Mouse (Mus musculus) hindbrain, embryonic 15.5 days (tissue): Measurements from ENCODE around the gene Aatk. TPM values are rescaled to one million over a fixed set of nuclear protein-coding genes. Genes with fewer than 3 reads are reported as not detected.

Experiments
- ATAC-seq: fragments of 200-750 bp; cut with Nextera tagmentation; 2 replicates; pipeline ENCODE4 v1.8.0; 2017; ENCODE audit warnings: low read depth, moderate number of reproducible peaks, moderate TSS enrichment; ENCODE audit not compliant: low FRiP score
- H3K27ac ChIP-seq: fragments of 300-500 bp; sonication (generic); replicated peaks from 2 replicates; pipeline ENCODE4 v1.5.1; 2015; ENCODE audit warnings: mild to moderate bottlenecking, inconsistent platforms
- H3K27me3 ChIP-seq: fragments of 300-500 bp; sonication (generic); 2 replicates; pipeline ENCODE4 v1.6.1; 2015; ENCODE audit warnings: control low read depth, inconsistent platforms
- H3K36me3 ChIP-seq: fragments of 300-500 bp; sonication (generic); 2 replicates; pipeline ENCODE4 v1.6.1; 2015; ENCODE audit warnings: control low read depth, inconsistent platforms
- H3K4me1 ChIP-seq: fragments of 300-500 bp; sonication (generic); replicated peaks from 2 replicates; pipeline ENCODE4 v1.6.1; 2015; ENCODE audit warnings: control low read depth, inconsistent platforms
- H3K4me2 ChIP-seq: fragments of 300-500 bp; sonication (generic); 2 replicates; pipeline ENCODE4 v1.6.1; 2015; ENCODE audit warnings: moderate library complexity, mild to moderate bottlenecking, inconsistent platforms
- H3K4me3 ChIP-seq: fragments of 300-500 bp; sonication (generic); 2 replicates; pipeline ENCODE4 v1.5.1; 2015; ENCODE audit warnings: mild to moderate bottlenecking, inconsistent platforms
- H3K9ac ChIP-seq: fragments of 300-500 bp; sonication (generic); 2 replicates; pipeline ENCODE4 v1.6.1; 2015; ENCODE audit warnings: inconsistent platforms
- H3K9me3 ChIP-seq: fragments of 300-500 bp; sonication (generic); 2 replicates; pipeline ENCODE4 v1.6.1; 2016; ENCODE audit warnings: control low read depth, inconsistent platforms
- WGBS: fragments of 180-500 bp; shearing (Covaris S2); methylation state at CpG from one replicate; pipeline ENCODE4 v1.1.7; 2015; 5-methylcytosine and 5-hydroxymethylcytosine counted together
- polyA plus RNA-seq: library from polyadenylated mRNA; unstranded; fragments of >200 nt; fragmentation: Nextera tagmentation; extraction: Ambion mirVana; gene quantifications from 2 replicates; pipeline ENCODE4 v1.2.1, GENCODE M21; 2015

The Aatk gene
- polyA plus RNA-seq, 1 experiment from 2014 or later: 47.5 TPM

DNA sequence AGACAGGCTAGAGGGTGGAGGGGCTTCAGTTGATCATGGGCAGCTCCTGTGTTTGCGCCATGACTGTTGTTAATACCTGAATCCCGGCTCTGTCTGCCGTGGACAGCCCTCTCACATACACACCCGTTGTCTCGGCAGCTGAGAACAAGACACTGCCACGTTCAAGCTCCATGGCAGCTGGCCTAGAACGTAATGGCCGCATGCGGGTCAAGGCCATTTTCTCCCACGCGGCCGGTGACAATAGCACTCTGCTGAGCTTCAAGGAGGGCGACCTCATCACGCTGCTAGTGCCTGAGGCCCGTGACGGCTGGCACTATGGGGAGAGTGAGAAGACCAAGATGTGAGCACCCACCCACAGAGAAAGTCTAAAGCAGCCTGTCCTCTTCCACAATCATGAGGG is 49.6 kb downstream of the Aatk start:
- no peaks in the 10 kb centered on the region for H3K4me1 ChIP-seq
- H3K4me2 ChIP-seq: no peak overlapping the region
- H3K36me3 ChIP-seq: no peaks in the 10 kb centered on the region
- no peaks in the 10 kb centered on the region for H3K27me3 ChIP-seq
- no peaks in the 10 kb centered on the region for H3K9me3 ChIP-seq
- no peak overlapping the region for H3K9ac ChIP-seq
- no peak overlapping the region for H3K27ac ChIP-seq
- ATAC-seq: no peak
- WGBS: 73% methylated on average over 16 of the region's 16 CpGs
- no peak overlapping the region for H3K4me3 ChIP-seq

DNA sequence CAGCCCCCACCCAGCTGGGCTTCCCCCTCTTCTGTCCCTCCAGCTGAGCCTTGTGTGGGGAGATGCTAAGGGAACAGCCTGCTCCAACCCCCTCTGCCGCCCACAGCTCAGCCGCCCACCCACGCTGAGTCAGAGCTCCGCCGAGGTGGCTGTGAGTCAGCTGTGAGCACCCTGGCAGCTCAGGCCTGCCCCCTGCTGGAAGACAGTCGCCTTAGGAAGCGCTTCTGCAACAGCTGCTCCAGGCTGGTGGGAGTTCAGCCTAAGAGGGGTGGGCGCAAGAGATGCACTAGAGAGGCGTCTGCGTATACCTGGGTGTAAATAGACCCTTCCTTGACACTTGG is 55.7 kb downstream of the Aatk start:
- no peak overlapping the region for H3K27ac ChIP-seq

DNA sequence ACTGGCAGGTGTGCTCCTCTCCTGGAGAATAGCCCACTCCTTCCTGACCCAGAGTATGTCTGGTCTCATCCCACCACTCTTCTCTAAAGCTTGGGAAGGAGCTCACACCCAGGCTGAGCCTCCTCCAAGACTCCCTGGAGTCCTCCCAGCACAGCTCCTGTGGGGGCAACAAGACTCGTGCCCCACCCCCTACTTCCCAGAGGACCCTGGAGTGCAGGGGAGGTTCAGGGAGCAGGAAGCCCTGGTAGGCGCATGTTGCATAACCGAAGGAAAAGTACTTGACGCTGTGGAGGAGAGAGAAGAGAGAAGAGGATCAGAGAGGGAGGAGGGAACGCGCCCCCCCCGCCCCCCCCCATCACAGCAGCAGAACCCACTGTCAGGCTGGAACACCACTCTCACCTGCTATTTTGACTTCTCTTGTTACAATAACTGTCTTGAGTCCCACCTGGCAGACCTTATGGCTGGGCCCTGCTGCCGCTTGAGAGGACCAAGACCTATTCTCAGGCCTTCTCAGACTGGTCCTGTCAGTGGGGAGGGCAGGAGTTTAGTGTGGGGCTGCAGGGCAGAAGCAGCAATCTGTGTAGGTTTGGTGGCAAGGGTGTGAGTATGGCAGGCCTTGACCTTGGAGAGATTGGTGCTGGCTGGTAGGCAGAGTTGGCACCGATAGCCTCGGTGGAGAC is 56.2 kb downstream of the Aatk start:
- no peak overlapping the region for H3K9ac ChIP-seq
- no peak overlapping the region for H3K4me3 ChIP-seq
- peak overlapping the region; percentile 22; the same call in 1 of the 2 replicates for H3K4me2 ChIP-seq
- H3K27me3 ChIP-seq: no peaks in the 10 kb centered on the region
- ATAC-seq: peak; percentile 33; the same call in 1 of the 2 replicates
- H3K9me3 ChIP-seq: no peaks in the 10 kb centered on the region
- WGBS: 48% methylated on average over 10 of the region's 10 CpGs
- peaks cover 32% of the 10 kb centered on the region for H3K4me1 ChIP-seq
- H3K36me3 ChIP-seq: no peaks in the 10 kb centered on the region
- no peak overlapping the region for H3K27ac ChIP-seq

More for the DNA sequence above, 55.7 kb downstream of the Aatk start:
- 11% methylated on average over 10 of the region's 10 CpGs for WGBS
- Histone ChIP-seq H3K4me2 (peak overlapping the region; percentile 22; the same call in 1 of the 2 replicates), H3K36me3 (no peaks in the 10 kb centered on the region), H3K9ac (no peak overlapping the region), H3K4me3 (no peak overlapping the region), H3K4me1 (peaks cover 32% of the 10 kb centered on the region), H3K27me3 (no peaks in the 10 kb centered on the region), H3K9me3 (no peaks in the 10 kb centered on the region)
- ATAC-seq: peak; percentile 76

DNA sequence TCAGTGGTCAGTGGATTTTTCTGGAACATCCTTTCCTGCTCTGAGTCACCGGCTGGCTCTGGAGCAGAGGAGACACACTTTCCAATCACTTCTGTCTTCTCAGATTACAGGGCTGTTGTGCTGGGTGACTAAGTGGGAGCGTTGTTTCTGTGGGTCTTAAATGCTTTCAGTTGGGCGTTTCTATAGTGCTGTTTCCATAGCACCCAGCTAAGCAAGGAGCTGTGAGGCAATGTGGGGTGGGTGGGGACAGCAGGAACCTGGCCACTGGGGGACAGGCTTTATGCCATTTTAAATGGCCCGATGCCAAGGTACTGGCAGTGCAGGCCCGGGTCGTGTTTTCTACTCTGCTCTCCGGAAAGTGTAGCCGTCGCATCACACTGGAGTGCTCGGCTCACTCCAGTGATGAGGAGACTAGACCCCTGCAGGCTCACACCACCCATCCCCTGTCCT is 57.8 kb downstream of the Aatk start:
- H3K9me3 ChIP-seq: no peaks in the 10 kb centered on the region
- ATAC-seq: 0 out of 2 replicates have a peak, but pooled peaks have one; percentile 37
- H3K27ac ChIP-seq: peak overlapping the region; percentile 58
- no peak overlapping the region for H3K9ac ChIP-seq
- H3K4me2 ChIP-seq: no peak overlapping the region
- no peaks in the 10 kb centered on the region for H3K27me3 ChIP-seq
- H3K4me3 ChIP-seq: no peak overlapping the region
- H3K4me1 ChIP-seq: peaks cover 32% of the 10 kb centered on the region
- 13% methylated on average over 10 of the region's 10 CpGs for WGBS
- H3K36me3 ChIP-seq: no peaks in the 10 kb centered on the region

- Histone ChIP-seq H3K4me2 (no peak overlapping the region), H3K4me1 (peaks cover 37% of the 10 kb centered on the region), H3K9ac (no peak overlapping the region), H3K27ac (peak overlapping the region; percentile 58), H3K27me3 (no peaks in the 10 kb centered on the region), H3K9me3 (no peaks in the 10 kb centered on the region), H3K4me3 (no peak overlapping the region), H3K36me3 (no peaks in the 10 kb centered on the region)
- WGBS: 86% methylated on average over 7 of the region's 7 CpGs
- no peak for ATAC-seq
Observed at GRCm38 (mm10) chr11:119988391-119988790, 58.6 kb downstream of the Aatk start.

- H3K9me3 ChIP-seq: no peaks in the 10 kb centered on the region
- no peaks in the 10 kb centered on the region for H3K27me3 ChIP-seq
- H3K9ac ChIP-seq: no peak overlapping the region
- WGBS: 84% methylated on average over 7 of the region's 7 CpGs
- H3K36me3 ChIP-seq: no peaks in the 10 kb centered on the region
- H3K27ac ChIP-seq: no peak overlapping the region
- peaks cover 38% of the 10 kb centered on the region for H3K4me1 ChIP-seq
- H3K4me3 ChIP-seq: no peak overlapping the region
- H3K4me2 ChIP-seq: no peak overlapping the region
- no peak for ATAC-seq
Observed at GRCm38 (mm10) chr11:119987876-119988275, 59.1 kb downstream of the Aatk start.

DNA sequence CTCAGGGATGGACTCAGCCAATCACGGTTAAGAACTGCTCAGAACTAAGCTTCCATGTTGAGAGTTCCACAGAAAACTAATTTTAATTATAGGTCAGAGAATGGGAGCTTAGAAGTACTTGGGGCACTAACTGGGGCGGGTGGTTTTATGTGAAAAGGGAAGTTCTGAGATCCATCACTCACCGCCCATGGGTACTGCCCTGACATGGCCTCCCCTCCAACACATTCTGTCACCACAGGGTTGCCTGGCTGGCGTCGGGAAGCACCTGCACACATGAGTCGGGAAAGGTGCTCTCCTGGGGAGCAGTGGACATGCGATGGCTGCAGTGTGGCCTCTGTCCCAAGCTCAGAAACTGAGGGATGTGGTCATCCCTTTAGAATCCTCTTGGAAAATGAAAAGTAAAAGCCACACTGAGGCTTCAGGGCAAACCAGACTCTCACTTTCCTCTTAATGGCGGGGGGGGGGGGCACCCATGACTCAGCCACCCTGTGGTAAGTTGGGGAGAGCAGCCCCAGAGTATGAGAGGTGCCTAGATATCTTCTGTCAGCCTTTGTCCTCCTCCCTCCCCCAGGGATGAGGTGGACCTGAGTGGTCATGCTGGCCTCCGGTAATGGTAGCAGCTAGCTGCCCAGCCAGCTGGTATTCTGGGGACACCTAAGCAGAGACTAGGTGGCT is 60.1 kb downstream of the Aatk start:
- no peak overlapping the region for H3K4me2 ChIP-seq
- 87% methylated on average over 9 of the region's 9 CpGs for WGBS
- H3K9ac ChIP-seq: no peak overlapping the region
- H3K36me3 ChIP-seq: no peaks in the 10 kb centered on the region
- no peaks in the 10 kb centered on the region for H3K27me3 ChIP-seq
- H3K9me3 ChIP-seq: no peaks in the 10 kb centered on the region
- H3K4me1 ChIP-seq: peaks cover 38% of the 10 kb centered on the region
- no peak for ATAC-seq
- no peak overlapping the region for H3K4me3 ChIP-seq
- no peak overlapping the region for H3K27ac ChIP-seq

DNA sequence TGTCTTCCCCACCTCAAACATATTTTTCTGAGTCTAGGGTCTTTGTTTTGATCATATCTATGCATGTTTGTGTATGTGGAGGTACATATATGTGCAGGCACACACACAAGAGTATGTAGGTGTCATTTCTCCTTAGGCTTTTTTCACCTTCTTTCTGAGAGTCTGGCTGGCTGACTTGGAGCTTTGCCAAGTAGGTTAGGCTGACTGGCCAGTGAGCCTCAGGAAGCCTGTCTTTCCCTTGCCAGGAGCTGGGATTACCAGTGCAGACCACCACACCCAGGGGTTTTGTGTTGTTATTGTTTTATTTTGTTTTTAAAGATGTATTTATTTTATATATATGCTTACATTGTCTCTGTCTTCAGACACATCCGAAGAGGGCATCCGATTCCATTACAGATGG is 63.8 kb downstream of the Aatk start:
- ATAC-seq: no peak
- WGBS: 77% methylated on average over 2 of the region's 2 CpGs

DNA sequence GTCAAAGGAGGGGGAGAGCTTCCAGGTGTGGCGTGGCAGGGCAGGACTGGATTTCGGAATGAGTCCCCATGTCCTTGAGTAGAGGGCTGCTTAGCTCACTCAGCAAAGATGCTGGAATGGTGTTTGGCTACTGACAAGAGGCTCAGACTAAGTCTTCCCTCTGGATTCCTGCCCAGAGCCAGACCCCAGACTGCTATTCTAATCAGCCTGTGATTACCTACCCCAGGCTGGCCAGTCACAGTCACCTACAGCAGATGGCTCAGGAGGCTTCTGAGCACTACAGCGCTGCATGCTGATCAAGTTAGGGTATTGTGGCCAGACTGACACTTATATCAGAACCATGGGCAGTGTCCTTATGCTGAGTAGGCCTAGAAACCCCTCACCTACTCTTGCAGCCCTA is 64.7 kb downstream of the Aatk start:
- H3K36me3 ChIP-seq: no peaks in the 10 kb centered on the region
- H3K9ac ChIP-seq: no peak overlapping the region
- peaks cover 13% of the 10 kb centered on the region; the same call in 1 of the 2 replicates for H3K4me1 ChIP-seq
- no peaks in the 10 kb centered on the region for H3K27me3 ChIP-seq
- no peak overlapping the region for H3K4me3 ChIP-seq
- no peaks in the 10 kb centered on the region for H3K9me3 ChIP-seq
- no peak for ATAC-seq
- no peak overlapping the region for H3K27ac ChIP-seq
- WGBS: 86% methylated on average over 3 of the region's 3 CpGs
- H3K4me2 ChIP-seq: no peak overlapping the region

More for the DNA sequence above, 63.8 kb downstream of the Aatk start:
- Histone ChIP-seq H3K27me3 (no peaks in the 10 kb centered on the region), H3K4me2 (no peak overlapping the region), H3K4me1 (peaks cover 17% of the 10 kb centered on the region), H3K9ac (no peak overlapping the region), H3K27ac (no peak overlapping the region), H3K36me3 (no peaks in the 10 kb centered on the region), H3K9me3 (no peaks in the 10 kb centered on the region), H3K4me3 (no peak overlapping the region)

GRCm38 (mm10) chr11:119981769-119982168 is 65.2 kb downstream of the Aatk start:
- Histone ChIP-seq H3K4me1 (peaks cover 13% of the 10 kb centered on the region; the same call in 1 of the 2 replicates), H3K4me3 (no peak overlapping the region), H3K36me3 (no peaks in the 10 kb centered on the region), H3K27ac (no peak overlapping the region), H3K9me3 (no peaks in the 10 kb centered on the region), H3K27me3 (no peaks in the 10 kb centered on the region), H3K4me2 (no peak overlapping the region), H3K9ac (no peak overlapping the region)
- 69% methylated on average over 3 of the region's 3 CpGs for WGBS
- no peak for ATAC-seq

DNA sequence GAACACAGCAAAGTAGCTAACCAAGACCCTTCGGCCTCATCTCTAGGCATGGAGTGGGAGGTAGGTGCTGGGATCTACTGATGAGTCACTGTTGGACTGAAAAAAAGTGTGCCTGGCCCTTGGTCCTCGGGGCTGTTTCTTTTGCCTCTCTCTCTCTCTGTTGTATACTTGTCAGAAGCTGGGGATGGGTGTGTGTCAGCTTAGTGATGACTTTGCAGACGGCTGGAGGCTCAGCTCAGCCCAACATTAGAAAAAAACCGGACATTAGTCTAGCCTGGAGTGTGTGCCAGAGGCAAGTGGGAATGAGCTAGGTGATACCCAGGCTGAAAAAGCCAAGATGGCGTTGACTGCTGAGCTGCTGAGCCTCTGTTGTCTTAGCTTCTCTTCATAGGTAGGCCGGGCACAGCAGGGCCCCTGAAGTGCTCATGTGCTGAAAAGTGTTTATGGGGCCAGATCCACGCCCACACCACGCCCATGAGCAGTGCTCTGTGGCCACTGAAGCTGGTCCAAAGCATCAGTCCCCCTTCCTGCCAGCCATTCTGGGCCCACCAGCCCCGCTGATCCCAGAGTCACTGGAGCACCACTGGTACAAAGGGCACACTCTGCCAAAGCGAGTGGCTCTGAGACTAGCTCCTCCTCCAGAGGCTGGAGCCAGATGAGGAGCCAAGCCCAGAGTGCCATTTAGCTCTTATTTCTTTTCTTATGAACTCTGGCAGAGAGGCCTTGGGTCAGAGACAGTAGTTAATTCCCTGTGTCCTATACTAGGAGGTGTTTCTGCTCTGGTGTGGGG is 67.2 kb downstream of the Aatk start:
- H3K9ac ChIP-seq: no peak overlapping the region

DNA sequence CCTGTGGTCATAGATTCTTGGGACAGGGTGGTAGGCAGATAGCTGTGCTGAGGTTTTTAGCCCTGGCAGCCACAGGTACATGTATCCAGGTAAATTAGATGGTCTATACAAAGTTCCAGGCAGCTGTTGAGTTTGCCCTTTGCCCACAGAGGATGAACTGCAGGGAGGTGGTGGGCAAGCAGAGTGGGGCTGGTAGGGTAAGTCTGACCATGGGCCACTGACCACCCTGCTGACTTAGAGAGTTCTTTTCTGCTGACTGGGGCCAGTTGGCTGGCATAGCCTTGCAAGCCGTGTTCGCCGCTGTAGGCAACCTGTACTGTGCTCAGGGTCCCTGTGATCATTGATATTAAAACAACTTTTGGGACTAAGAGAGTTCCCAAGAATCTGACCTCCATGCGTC is 68.3 kb downstream of the Aatk start:
- no peak overlapping the region for H3K9ac ChIP-seq
- ATAC-seq: no peak
- H3K27ac ChIP-seq: no peak overlapping the region
- 96% methylated on average over 4 of the region's 4 CpGs for WGBS
- H3K36me3 ChIP-seq: no peaks in the 10 kb centered on the region
- no peak overlapping the region for H3K4me3 ChIP-seq
- H3K4me2 ChIP-seq: no peak overlapping the region
- no peaks in the 10 kb centered on the region for H3K27me3 ChIP-seq
- no peaks in the 10 kb centered on the region for H3K9me3 ChIP-seq
- peaks cover 12% of the 10 kb centered on the region; the same call in 1 of the 2 replicates for H3K4me1 ChIP-seq

More for the DNA sequence above, 67.2 kb downstream of the Aatk start:
- Histone ChIP-seq H3K9me3 (no peaks in the 10 kb centered on the region), H3K4me3 (no peak overlapping the region), H3K27ac (no peak overlapping the region), H3K27me3 (no peaks in the 10 kb centered on the region), H3K4me2 (no peak overlapping the region), H3K36me3 (no peaks in the 10 kb centered on the region), H3K4me1 (peaks cover 13% of the 10 kb centered on the region; the same call in 1 of the 2 replicates)
- no peak for ATAC-seq
- 85% methylated on average over 10 of the region's 10 CpGs for WGBS
